Mouse (Mus musculus): ENCODE measurements around the gene Cdhr4. TPM values are rescaled to one million over a fixed set of nuclear protein-coding genes. Genes with fewer than 3 reads are reported as not detected.

Cdhr4 gene
- polyA plus RNA-seq, 1 experiment from 2014 or later = 1.1 TPM

DNA sequence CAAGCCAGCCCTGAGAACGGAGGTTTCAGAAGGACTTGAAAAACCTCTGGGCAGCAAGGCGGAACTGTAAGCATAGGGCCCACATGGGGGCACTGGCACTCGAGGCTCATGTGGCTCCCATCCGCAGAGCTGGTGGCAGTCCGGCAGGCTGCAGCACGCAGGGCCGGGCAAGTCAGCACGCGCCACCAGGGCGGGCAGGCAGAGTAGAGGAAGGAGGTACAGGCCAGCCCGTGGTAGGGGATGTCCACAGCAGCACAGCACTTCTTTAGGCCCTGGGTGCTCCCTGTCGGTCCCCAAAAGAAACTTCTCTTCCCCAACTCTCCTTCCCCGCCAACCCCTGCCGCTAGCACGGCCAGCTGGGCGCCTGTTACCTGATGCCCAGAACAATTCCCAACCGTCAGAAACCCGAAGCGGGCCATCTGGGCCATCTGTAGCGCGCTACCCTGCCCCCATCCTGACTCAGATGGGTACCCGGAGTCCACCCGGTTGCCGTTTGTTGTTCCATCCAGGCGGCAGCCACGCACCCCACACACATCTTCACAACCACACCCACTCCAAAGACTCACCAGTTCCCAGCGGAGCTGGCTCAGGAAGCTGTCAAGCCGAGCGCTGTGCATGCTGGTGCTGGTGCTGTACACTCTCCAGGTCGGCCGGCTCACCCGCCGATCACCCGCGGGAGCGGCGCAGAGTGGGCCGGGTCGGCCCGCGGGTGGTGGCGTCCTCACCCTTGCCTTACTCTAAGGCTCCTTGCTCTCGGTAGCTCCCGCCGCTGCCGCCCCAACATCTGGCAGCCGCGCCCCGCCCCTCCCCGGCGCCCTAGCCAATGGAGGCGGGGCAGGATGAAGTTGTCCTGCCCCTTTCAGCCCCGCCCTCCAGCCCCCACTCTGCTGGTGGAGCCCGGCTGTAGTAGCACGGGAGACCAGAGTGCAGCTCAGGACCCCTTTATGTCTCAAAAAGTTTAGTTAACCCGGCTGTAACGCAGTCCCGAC is 6.9 kb upstream of the Cdhr4 start, which contains the start of gene Inka1:
Inka1 (minus strand) TSS at position 749 of the 989 bp plus-strand sequence.
- ATAC-seq (peak; percentile 73), DNase-seq (peak; percentile 95)
- Histone ChIP-seq H3K9me3 (ENCODE audit: low read length) (no peaks in the 10 kb centered on the region), H3K36me3 (replicated peaks; ENCODE audit: insufficient read depth, low read length) (peaks cover 34% of the 10 kb centered on the region), H3K4me1 (ENCODE audit: insufficient read depth) (peaks cover 50% of the 10 kb centered on the region), H3K4me3 (ENCODE audit: low read depth, low read length) (peak within 1 kb of the TSS; percentile 63), H3K9ac (replicated peaks) (peak within 1 kb of the TSS; percentile 83), H3K27me3 (ENCODE audit: insufficient read depth, low read length) (no peaks in the 10 kb centered on the region), H3K4me2 (ENCODE audit: low read depth, low read length) (peak within 1 kb of the TSS; percentile 87), H3K27ac (ENCODE audit: low read depth) (peak within 1 kb of the TSS; percentile 95)
- TF ChIP-seq EP300 (IDR thresholded peaks at IDR 0.05; ENCODE audit: low read depth) (no peak), CTCF (IDR thresholded peaks at IDR 0.05; ENCODE audit: low read depth) (peak; percentile 51)
- 3% methylated on average over 53 of the region's 58 CpGs for WGBS (ENCODE audit: insufficient replicate concordance)

DNA sequence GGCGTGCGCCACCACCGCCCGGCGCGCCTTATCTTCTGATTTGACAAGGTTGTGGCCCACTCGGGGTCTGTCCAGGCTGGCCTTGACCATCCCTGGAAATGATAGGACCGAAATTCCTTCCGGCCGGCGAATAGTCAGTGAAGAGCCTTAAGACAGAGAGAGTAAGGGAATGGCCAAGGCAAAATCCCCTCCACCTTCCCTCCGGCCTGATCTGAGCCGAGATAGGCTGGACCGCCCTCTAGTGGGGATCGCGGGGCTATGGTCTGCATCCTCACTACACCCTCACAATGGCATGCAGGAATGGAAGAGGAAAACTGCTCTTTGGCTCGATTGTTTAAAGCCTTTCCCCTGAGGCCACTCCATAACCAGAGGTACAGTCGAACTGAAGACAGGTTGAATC is 5.9 kb upstream of the Cdhr4 start:
- ATAC-seq = peak; percentile 11; the same call in 1 of the 2 replicates
- Histone ChIP-seq H3K27me3 (ENCODE audit: insufficient read depth, low read length) (no peaks in the 10 kb centered on the region), H3K27ac (ENCODE audit: low read depth) (peak overlapping the region; percentile 95), H3K4me2 (ENCODE audit: low read depth, low read length) (peak overlapping the region; percentile 87), H3K9me3 (ENCODE audit: low read length) (no peaks in the 10 kb centered on the region), H3K36me3 (replicated peaks; ENCODE audit: insufficient read depth, low read length) (peaks cover 25% of the 10 kb centered on the region), H3K9ac (replicated peaks) (peak overlapping the region; percentile 83; the same call in 1 of the 2 replicates), H3K4me3 (ENCODE audit: low read depth, low read length) (peak overlapping the region; percentile 63), H3K4me1 (ENCODE audit: insufficient read depth) (peaks cover 40% of the 10 kb centered on the region)
- peak; percentile 85 for DNase-seq
- WGBS (ENCODE audit: insufficient replicate concordance) = 1% methylated on average over 18 of the region's 18 CpGs
- TF ChIP-seq EP300 (IDR thresholded peaks at IDR 0.05; ENCODE audit: low read depth) (no peak), CTCF (IDR thresholded peaks at IDR 0.05; ENCODE audit: low read depth) (peak; percentile 93)

DNA sequence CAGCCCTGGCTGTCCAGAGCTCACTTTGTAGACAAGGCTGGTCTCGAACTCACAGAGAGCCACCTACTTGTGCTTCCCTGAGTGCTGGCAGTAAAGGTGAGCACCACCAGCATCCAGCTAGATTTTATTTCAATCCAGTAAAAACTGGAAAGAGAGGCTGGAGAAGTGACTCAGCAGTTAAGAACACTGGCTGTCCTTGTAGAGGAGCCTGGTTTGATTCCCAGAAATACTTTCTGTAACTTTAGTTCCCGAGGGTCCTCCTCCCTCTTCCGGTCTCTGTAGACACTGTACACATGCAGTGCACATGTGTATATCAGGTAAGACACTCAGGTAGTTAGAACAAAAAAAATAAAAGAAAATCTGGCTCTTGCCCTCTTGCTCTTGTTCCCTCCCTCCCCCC is 4.3 kb upstream of the Cdhr4 start:
- no peak overlapping the region for H3K4me2 ChIP-seq (ENCODE audit: low read depth, low read length)
- 76% methylated on average over 3 of the region's 3 CpGs for WGBS (ENCODE audit: insufficient replicate concordance)
- H3K4me1 ChIP-seq (ENCODE audit: insufficient read depth) = peaks cover 24% of the 10 kb centered on the region
- TF ChIP-seq CTCF (IDR thresholded peaks at IDR 0.05; ENCODE audit: low read depth) (no peak), EP300 (IDR thresholded peaks at IDR 0.05; ENCODE audit: low read depth) (no peak)
- no peak for ATAC-seq
- H3K9ac ChIP-seq (replicated peaks) = no peak overlapping the region
- no peak overlapping the region for H3K27ac ChIP-seq (ENCODE audit: low read depth)
- peaks cover 12% of the 10 kb centered on the region for H3K36me3 ChIP-seq (replicated peaks; ENCODE audit: insufficient read depth, low read length)
- DNase-seq = no peak
- H3K27me3 ChIP-seq (ENCODE audit: insufficient read depth, low read length) = no peaks in the 10 kb centered on the region
- no peaks in the 10 kb centered on the region for H3K9me3 ChIP-seq (ENCODE audit: low read length)
- H3K4me3 ChIP-seq (ENCODE audit: low read depth, low read length) = no peak overlapping the region

DNA sequence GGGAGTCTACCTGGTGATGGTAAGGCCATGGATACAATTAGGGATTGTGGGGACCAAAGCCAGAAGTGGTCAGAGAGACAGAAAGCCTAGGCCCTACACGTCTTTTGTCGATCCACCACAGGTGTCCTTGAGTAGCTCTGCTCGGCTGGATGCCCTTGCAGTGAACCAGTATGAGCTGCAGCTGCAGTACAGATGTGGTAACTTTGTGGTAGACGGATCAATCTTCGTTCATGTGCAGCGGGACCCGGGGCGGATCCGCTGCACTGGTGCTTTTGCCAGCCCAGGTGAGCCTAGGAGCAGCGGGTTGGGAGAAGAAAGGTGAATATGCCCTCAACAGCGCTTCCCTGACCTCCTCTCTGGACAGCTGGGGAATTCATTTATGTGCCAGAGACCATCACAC is 716 bp downstream of the Cdhr4 start:
- 73% methylated on average over 11 of the region's 11 CpGs for whole genome bisulfite sequencing (ENCODE audit: insufficient replicate concordance)
- Histone ChIP-seq H3K4me3 (ENCODE audit: low read depth, low read length) (no peak overlapping the region), H3K9ac (replicated peaks) (no peak overlapping the region), H3K36me3 (replicated peaks; ENCODE audit: insufficient read depth, low read length) (no peaks in the 10 kb centered on the region), H3K9me3 (ENCODE audit: low read length) (no peaks in the 10 kb centered on the region), H3K4me2 (ENCODE audit: low read depth, low read length) (no peak overlapping the region), H3K4me1 (ENCODE audit: insufficient read depth) (no peaks in the 10 kb centered on the region), H3K27ac (ENCODE audit: low read depth) (no peak overlapping the region), H3K27me3 (ENCODE audit: insufficient read depth, low read length) (no peaks in the 10 kb centered on the region)
- ATAC-seq (no peak), DNase-seq (no peak)
- TF ChIP-seq CTCF (IDR thresholded peaks at IDR 0.05; ENCODE audit: low read depth) (no peak), EP300 (IDR thresholded peaks at IDR 0.05; ENCODE audit: low read depth) (no peak)

DNA sequence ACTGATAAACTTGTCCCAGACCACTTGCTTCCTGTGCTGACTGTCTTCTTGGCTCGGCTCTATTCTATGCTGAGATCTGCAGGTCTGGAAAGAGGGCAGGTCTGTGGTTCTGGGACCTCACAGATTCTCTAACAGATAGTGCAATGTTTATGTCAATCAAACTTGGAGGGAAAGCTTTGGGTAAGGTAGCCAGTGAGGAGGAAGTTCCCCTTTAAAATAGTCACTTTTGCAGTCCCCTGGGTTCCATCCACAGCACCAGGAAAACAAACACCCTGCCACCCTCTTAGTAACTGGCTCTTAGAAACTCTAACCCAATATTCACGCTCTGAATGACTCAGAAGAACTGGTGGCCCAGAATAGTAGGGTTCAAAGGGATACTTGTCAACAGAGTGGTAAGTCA is 2.2 kb downstream of the Cdhr4 start:
- TF ChIP-seq CTCF (IDR thresholded peaks at IDR 0.05; ENCODE audit: low read depth) (no peak), EP300 (IDR thresholded peaks at IDR 0.05; ENCODE audit: low read depth) (no peak; the same call in 1 of the 2 replicates)

DNA sequence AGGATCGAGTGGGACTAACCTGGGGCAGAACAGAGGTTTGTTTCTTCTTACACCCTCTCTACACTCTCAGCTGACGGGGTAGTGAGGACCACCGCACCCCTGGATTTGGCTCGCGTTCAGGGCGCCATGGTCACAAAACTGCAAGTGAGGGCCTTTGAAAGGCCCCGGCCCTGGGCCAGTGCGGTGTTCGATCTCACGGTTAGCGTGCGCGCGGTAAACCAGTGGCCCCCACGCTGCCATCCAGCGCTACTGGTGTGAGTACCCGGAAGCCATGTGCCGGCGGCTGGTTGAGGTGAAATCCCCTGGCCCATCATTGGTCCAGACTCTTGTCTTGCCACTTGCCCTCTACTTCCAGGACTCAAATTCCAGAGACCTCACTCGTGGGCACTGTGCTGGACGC is 3.2 kb downstream of the Cdhr4 start:
- H3K4me2 ChIP-seq (ENCODE audit: low read depth, low read length) = no peak overlapping the region
- no peak for TF ChIP-seq CTCF (IDR thresholded peaks at IDR 0.05; ENCODE audit: low read depth)
- 89% methylated on average over 21 of the region's 21 CpGs for WGBS (ENCODE audit: insufficient replicate concordance)

More for the DNA sequence above, 2.2 kb downstream of the Cdhr4 start:
- Histone ChIP-seq H3K4me1 (ENCODE audit: insufficient read depth) (no peaks in the 10 kb centered on the region), H3K27me3 (ENCODE audit: insufficient read depth, low read length) (no peaks in the 10 kb centered on the region), H3K27ac (ENCODE audit: low read depth) (no peak overlapping the region), H3K4me3 (ENCODE audit: low read depth, low read length) (no peak overlapping the region), H3K4me2 (ENCODE audit: low read depth, low read length) (no peak overlapping the region), H3K9ac (replicated peaks) (no peak overlapping the region), H3K9me3 (ENCODE audit: low read length) (no peaks in the 10 kb centered on the region), H3K36me3 (replicated peaks; ENCODE audit: insufficient read depth, low read length) (no peaks in the 10 kb centered on the region)
- WGBS (ENCODE audit: insufficient replicate concordance) = 23% methylated on average over 2 of the region's 2 CpGs
- DNase-seq (no peak), ATAC-seq (no peak)

More for the DNA sequence above, 3.2 kb downstream of the Cdhr4 start:
- Histone ChIP-seq H3K4me3 (ENCODE audit: low read depth, low read length) (no peak overlapping the region), H3K9ac (replicated peaks) (no peak overlapping the region), H3K27me3 (ENCODE audit: insufficient read depth, low read length) (no peaks in the 10 kb centered on the region), H3K36me3 (replicated peaks; ENCODE audit: insufficient read depth, low read length) (no peaks in the 10 kb centered on the region), H3K4me1 (ENCODE audit: insufficient read depth) (no peaks in the 10 kb centered on the region), H3K27ac (ENCODE audit: low read depth) (no peak overlapping the region), H3K9me3 (ENCODE audit: low read length) (no peaks in the 10 kb centered on the region)
- ATAC-seq (no peak), DNase-seq (no peak)
